Mouse (Mus musculus) A20 (cell line): ENCODE results near the gene Adamtsl4.
A peak's percentile ranks its signal among the peaks of the same experiment; 100 is the strongest.

ENCODE experiments used
- DNase-seq: peaks from one replicate; pipeline ENCODE4 v3.0.0-alpha.2; 2011; ENCODE audit warnings: low read depth, low spot score

The Adamtsl4 gene

DNA sequence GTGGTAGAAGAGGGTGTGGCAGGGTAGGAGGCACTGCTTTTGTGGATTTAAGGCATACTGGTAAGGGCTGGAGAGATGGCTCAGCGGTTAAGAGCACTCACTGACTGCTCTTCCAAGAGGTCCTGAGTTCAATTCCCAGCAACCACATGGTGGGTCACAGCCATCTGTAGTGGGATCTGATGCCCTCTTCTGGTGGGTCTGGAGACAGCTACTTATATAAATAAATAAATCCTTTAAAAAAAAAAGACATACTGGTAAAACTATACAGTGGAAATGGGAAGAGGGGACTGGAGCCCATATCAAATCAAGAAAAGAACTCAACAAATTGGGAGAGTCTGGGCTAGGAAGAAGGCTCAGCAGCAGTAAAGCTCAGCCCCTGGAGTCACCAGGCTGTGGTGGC is 48.0 kb downstream of the Adamtsl4 start:
- peak; percentile 50 for DNase-seq

- no peak for DNase-seq
These were observed 51.6 kb downstream of the Adamtsl4 start for GRCm38 (mm10) chr3:95636072-95636471.

GRCm38 (mm10) chr3:95635636-95636035 is 52.1 kb downstream of the Adamtsl4 start:
- DNase-seq, result no peak

DNA sequence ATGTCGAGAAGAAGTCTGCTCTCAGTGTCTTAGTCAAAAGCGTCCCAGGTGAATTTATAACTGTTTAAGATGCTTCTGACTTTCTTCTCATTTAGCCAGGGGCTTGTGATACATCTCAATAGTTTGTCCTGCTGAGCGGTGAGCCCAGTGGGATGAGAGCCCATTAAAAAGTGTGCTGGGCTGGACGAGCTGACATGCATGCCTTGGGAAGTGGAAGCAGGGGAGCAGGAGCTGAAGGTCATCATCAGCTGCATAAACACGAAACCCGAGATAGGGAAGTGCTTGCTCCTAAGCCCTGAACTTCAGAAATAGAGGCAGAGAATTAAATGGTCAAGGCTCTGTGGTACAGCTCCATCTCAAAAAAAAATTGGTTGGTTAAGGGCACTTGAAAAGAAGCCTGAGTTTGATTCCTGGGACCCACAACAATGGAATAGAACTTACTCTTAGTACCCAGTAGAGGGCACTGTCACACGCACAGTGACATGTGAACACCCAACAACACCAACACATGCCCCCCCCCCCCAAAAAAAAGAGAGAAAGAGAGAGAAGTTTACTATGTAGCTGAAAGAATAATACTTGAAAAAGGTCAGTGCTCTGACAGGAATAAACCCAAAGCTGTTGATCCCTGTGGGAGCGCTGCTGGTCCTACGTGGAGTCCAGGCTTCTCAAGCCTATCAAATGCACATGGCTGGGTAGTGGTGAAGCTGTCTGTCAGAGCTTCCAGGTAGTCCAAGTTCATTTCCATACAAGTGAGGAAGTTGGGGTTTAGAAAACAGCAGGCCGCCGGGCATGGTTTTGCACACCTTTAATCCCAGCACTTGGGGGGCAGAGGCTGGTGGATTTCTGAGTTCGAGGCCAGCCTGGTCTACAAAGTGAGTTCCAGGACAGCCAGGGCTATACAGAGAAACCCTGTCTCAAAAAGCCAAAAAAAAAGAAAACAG is 54.8 kb downstream of the Adamtsl4 start:
- DNase-seq, result peak; percentile 62

DNA sequence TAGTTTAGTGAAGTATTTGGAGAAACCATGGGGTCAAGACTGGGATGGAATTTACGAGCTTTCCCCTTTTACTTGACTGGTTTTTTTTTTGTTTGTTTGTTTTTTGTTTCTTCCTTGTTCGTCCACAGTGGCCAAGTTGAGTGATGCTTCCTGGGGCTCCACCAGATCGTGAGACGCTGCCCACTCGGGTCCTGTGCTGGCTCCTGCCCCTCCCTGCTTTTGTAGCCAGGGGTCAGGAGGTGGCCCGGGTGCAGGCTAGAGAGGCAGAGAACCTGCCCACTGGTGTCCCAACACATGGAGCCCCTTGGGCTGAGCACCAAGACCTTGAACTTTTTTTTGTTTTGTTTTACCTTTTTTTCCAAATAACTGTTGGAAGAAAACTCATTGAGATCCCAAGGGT is 56.4 kb downstream of the Adamtsl4 start:
- DNase-seq, result no peak

DNA sequence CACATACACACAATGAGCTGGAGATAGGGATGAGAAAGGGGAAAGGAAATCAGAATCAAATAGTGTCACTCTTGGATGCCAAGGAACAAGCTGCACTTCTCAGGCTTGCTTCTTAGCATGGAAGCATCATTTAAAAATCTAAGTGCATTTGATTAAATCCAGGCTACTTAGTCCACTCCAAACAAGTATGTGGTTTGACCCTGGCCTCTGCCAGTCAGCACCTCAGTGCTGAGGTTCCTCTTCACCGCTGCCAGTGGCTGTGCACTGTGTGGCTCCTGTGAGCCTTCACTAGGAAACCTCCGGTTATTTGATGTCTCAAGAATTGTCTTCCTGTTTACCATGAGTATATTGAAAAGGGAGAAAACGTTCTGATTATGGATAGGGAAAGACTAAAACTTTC is 56.9 kb downstream of the Adamtsl4 start:
- no peak for DNase-seq

GRCm38 (mm10) chr3:95629755-95630154 is 58.0 kb downstream of the Adamtsl4 start:
- no peak for DNase-seq

DNA sequence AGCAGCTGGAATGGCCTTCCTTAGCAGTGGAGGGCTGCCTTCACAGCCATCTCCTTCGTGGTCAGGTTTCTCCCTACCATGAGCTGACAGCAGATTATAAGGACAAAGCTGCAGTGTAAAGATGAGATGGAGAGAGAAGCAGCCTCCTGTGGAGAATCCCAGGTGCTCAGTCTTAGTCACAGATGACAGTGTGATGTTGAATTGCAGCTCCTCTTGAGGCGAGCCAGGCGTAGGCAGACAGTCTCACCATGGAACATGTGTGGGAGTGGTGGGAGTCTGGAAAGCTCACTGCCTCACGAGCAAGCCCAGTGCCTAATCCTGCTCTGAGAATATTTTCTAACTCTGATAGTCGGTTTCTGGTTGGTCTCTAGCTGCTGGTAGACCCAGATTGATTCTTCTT is 60.0 kb downstream of the Adamtsl4 start:
- no peak for DNase-seq
